Mouse (Mus musculus) myocyte (in vitro differentiated cells): ENCODE measurements around the gene Ncapd3.

Experiments used
- MAX ChIP-seq: IDR thresholded peaks from one replicate; pipeline ENCODE4 v1.6.1; 2011; ENCODE audit warnings: low read depth, mild to moderate bottlenecking, control low read depth
- POLR2A ChIP-seq: IDR thresholded peaks from one replicate; pipeline ENCODE4 v1.6.1; 2011; ENCODE audit warnings: low read depth, mild to moderate bottlenecking, control low read depth, moderate library complexity; ENCODE audit not compliant: insufficient read length
- USF1 ChIP-seq: IDR thresholded peaks from one replicate; pipeline ENCODE4 v1.6.1; 2011; ENCODE audit warnings: low read depth, mild to moderate bottlenecking, control low read depth, moderate library complexity

DNA sequence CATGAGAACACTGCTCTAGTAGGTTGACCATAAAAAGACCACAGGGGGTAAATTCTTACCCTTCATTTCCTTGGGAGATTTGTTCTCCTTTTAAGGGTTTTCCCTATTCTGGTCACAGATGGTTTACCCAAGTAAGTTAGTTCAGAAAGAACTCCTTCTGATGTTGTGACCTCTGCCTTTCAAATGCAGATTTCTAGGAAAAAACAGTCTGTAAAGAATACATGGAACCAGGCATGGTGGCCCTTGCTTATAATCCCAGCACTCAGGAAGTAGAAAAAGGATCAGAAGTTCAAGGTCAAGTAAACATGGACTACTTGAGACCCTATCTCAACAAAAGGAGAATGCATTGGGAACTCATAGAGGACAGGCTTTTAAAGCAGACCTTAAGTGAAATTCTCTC, 45.8 kb downstream of the Ncapd3 start:
- TF ChIP-seq POLR2A = no peak
- no peak for TF ChIP-seq USF1
- TF ChIP-seq MAX = no peak
